Comparison of ENCODE assay signal across 10 mouse cellular contexts in genomic region chr15:27594973-27595372, GRCm38 (mm10). TPM values are rescaled to one million over a fixed set of nuclear protein-coding genes. Genes with fewer than 3 reads are reported as not detected.
DNase-seq lines count a peak whose midpoint lies in the region; ATAC-seq and TF ChIP-seq lines count a peak whose summit lies in the region.
"Had no signal": no experiment of that assay in that cellular context is flagged by ENCODE, and none has a peak within 500 bp of the region (broad histone marks: within the 10 kb centered on the region; RNA-seq: fewer than 3 reads in every experiment).

No protein-coding gene starts in this region.

- no peaks in the 10 kb centered on the region for H3K9me3 ChIP-seq in heart, embryonic 13.5 days
- no peaks in the 10 kb centered on the region for H3K9me3 ChIP-seq in embryonic facial prominence, embryonic 11.5 days (replicated peaks; ENCODE audit: control insufficient read depth, low read length)

- H3K4me2 ChIP-seq in heart, embryonic 13.5 days = no peak overlapping the region
- H3K4me2 ChIP-seq in embryonic facial prominence, embryonic 11.5 days (ENCODE audit: low read depth, low read length) = no peak overlapping the region

- DNase-seq in heart, adult 11 months = no peak
- peak; percentile 64 for DNase-seq in embryonic facial prominence, embryonic 11.5 days (ENCODE audit: low spot score)
- peak; percentile 25 for DNase-seq in mesoderm, embryonic 11.5 days (ENCODE audit: low read depth, low spot score)
- DNase-seq in right cerebral cortex, adult 2 months (ENCODE audit: low spot score in 2 of 2) = no peak
- DNase-seq in thymus, postnatal 10 days (ENCODE audit: low spot score in 2 of 2) = no peak
- DNase-seq in c-Kit-positive CD71-positive TER-119-positive erythroid progenitor cells, embryonic 14.5 days (ENCODE audit: low spot score) = no peak
- DNase-seq: layer of hippocampus, postnatal 36 days had no signal

- H3ac ChIP-seq in C2C12 (ENCODE audit: control insufficient read depth, insufficient read length, low read depth) = no peak overlapping the region

- H3K79me2 ChIP-seq in C2C12 (ENCODE audit: control insufficient read depth, insufficient read depth) = peaks cover 19% of the 10 kb centered on the region

- no peak for ATAC-seq in heart, embryonic 13.5 days (ENCODE audit: extremely low read depth, insufficient number of reproducible peaks, low FRiP score, low TSS enrichment)
- ATAC-seq in embryonic facial prominence, embryonic 11.5 days (replicated peaks; ENCODE audit: insufficient number of reproducible peaks, low FRiP score, low TSS enrichment, low read depth) = peak; percentile 68; the same call in 1 of the 2 replicates
- ATAC-seq: CD4-positive, CD25-positive, alpha-beta regulatory T cell, adult 4 months had no signal

- peak overlapping the region; percentile 77 for H3K27ac ChIP-seq in heart, embryonic 13.5 days (replicated peaks)
- H3K27ac ChIP-seq in embryonic facial prominence, embryonic 11.5 days (replicated peaks; ENCODE audit: low read depth, low read length) = peak overlapping the region; percentile 73

- H3K79me3 ChIP-seq in C2C12 (ENCODE audit: low read depth) = peaks cover 2% of the 10 kb centered on the region

- no peak overlapping the region for H3K9ac ChIP-seq in heart, embryonic 13.5 days
- no peak overlapping the region; the same call in 1 of the 2 replicates for H3K9ac ChIP-seq in embryonic facial prominence, embryonic 11.5 days (replicated peaks; ENCODE audit: low read length)

- TF ChIP-seq CTCF in C2C12 (IDR thresholded peaks at IDR 0.05; ENCODE audit: control insufficient read depth, insufficient read depth, insufficient read length) = no peak

- peaks cover 78% of the 10 kb centered on the region for H3K36me3 ChIP-seq in heart, embryonic 13.5 days
- H3K36me3 ChIP-seq in C2C12 (ENCODE audit: control insufficient read depth, insufficient read depth) = peaks cover 99% of the 10 kb centered on the region
- H3K36me3 ChIP-seq in embryonic facial prominence, embryonic 11.5 days (replicated peaks; ENCODE audit: control insufficient read depth, insufficient read depth, low read depth, low read length) = peaks cover 3% of the 10 kb centered on the region; the same call in 1 of the 2 replicates

- 45% methylated on average over 4 of the region's 4 CpGs for WGBS in heart, embryonic 13.5 days
- 39% methylated on average over 4 of the region's 4 CpGs for WGBS in embryonic facial prominence, embryonic 11.5 days

- H3K4me1 ChIP-seq in heart, embryonic 13.5 days = peaks cover 27% of the 10 kb centered on the region
- peaks cover 3% of the 10 kb centered on the region; the same call in 1 of the 2 replicates for H3K4me1 ChIP-seq in embryonic facial prominence, embryonic 11.5 days (ENCODE audit: control insufficient read depth, insufficient read depth, low read length)

- no peak overlapping the region for H3K4me3 ChIP-seq in heart, embryonic 13.5 days
- no peak overlapping the region for H3K4me3 ChIP-seq in C2C12 (ENCODE audit: insufficient read depth, poor library complexity, severe bottlenecking)
- no peak overlapping the region for H3K4me3 ChIP-seq in embryonic facial prominence, embryonic 11.5 days (ENCODE audit: low read depth, low read length)

- no peaks in the 10 kb centered on the region for H3K27me3 ChIP-seq in heart, embryonic 13.5 days (replicated peaks)
- H3K27me3 ChIP-seq in C2C12 (ENCODE audit: control insufficient read depth, insufficient read depth, insufficient read length) = no peaks in the 10 kb centered on the region
- no peaks in the 10 kb centered on the region for H3K27me3 ChIP-seq in embryonic facial prominence, embryonic 11.5 days (ENCODE audit: control insufficient read depth, insufficient read depth, low read length)

TF ChIP-seq in C2C12, 6 proteins besides CTCF, POLR2A, EP300 and RAD21:
- TF ChIP-seq FOSL1 (IDR thresholded peaks at IDR 0.05; ENCODE audit: insufficient read depth, low read length, poor library complexity, severe bottlenecking) = no peak
- TF ChIP-seq CEBPB (IDR thresholded peaks at IDR 0.05; ENCODE audit: low read depth) = no peak
- peak; percentile 87 for TF ChIP-seq MYOD1 (IDR thresholded peaks at IDR 0.05; ENCODE audit: control insufficient read depth, insufficient read length, low read depth)
- TF ChIP-seq MYOG (IDR thresholded peaks at IDR 0.05; ENCODE audit: control insufficient read depth, extremely low read depth, insufficient read length) = no peak
- peak; percentile 26 for TF ChIP-seq USF1 (IDR thresholded peaks at IDR 0.05; ENCODE audit: low read depth)
- TF ChIP-seq MAX (IDR thresholded peaks at IDR 0.05) = no peak
TF ChIP-seq in C2C12: peak in this region for 2.

RNA-seq across cellular contexts. Expression of gene Otulin, which starts 35.5 kb away (rescaled TPM):
- 26.0 and 26.1 TPM in 2 replicates for polyA plus RNA-seq in heart, embryonic 13.5 days (2015; fragmentation: Nextera tagmentation; extraction: Ambion mirVana)
- polyA plus RNA-seq in C2C12 (2012; fragmentation: generic; extraction: Trizol) = 48.8 TPM
- 38.0 and 41.1 TPM in 2 replicates for polyA plus RNA-seq in embryonic facial prominence, embryonic 11.5 days (2014; fragmentation: Nextera tagmentation; extraction: Ambion mirVana)

Comparison
In these comparisons a context has a peak if more than half of its experiments do, and no peak if none do; other contexts are left out.
1. DNase-seq: peak in embryonic facial prominence, embryonic 11.5 days (single experiment) and mesoderm, embryonic 11.5 days (single experiment); none in heart, adult 11 months (single experiment), right cerebral cortex, adult 2 months (0 of 2), thymus, postnatal 10 days (0 of 2) and c-Kit-positive CD71-positive TER-119-positive erythroid progenitor cells, embryonic 14.5 days (single experiment).